Mouse (Mus musculus) ES-Bruce4 (cell line): Measurements from ENCODE around the gene AC124108.1.

ENCODE experiments used
- CTCF ChIP-seq: IDR thresholded peaks from one replicate; pipeline ENCODE4 v1.8.1; 2011; ENCODE audit warnings: low read depth, low read length
- EP300 ChIP-seq: IDR thresholded peaks from 2 replicates; pipeline ENCODE4 v1.6.1; 2011; ENCODE audit warnings: low read depth, low read length; ENCODE audit not compliant: insufficient read depth
- POLR2A ChIP-seq: IDR thresholded peaks from one replicate; pipeline ENCODE4 v1.8.1; 2011; ENCODE audit warnings: low read length; ENCODE audit not compliant: insufficient read depth

DNA sequence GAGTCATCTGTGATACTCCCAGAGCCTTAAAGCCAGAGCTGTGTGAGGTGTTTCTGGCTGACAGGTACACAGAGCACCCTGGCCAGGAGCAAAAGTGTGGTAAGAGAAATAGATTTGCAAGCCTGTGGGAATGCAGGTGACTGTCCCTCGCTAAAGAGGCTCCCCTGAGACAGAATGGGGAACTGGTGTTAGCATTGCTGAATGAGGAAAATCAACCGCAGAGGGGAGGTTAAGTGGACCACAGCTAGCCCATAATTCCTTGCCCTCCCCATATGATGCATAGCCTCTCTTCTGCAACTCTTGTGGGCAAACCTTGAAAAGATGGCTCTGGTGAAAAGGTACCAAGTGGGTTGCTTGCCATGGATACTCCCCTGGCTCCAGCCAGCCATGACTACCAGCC lies 41.8 kb upstream of the AC124108.1 start:
- no peak for TF ChIP-seq CTCF
- no peak for TF ChIP-seq POLR2A
- no peak for TF ChIP-seq EP300
